Comparison of ENCODE assay signal across 49 mouse cellular contexts in genomic region chr5:151406276-151406675, GRCm38 (mm10). TPM values are rescaled to one million over a fixed set of nuclear protein-coding genes. Genes with fewer than 3 reads are reported as not detected.
"Had no signal": no experiment of that assay in that cellular context is flagged by ENCODE, and none has a peak within 500 bp of the region (broad histone marks: within the 10 kb centered on the region; RNA-seq: fewer than 3 reads in every experiment).

No protein-coding gene starts in this region.

- ATAC-seq: hindbrain, postnatal 0 days; inflammation-experienced regulatory T-cells, adult 6 months had no signal

- DNase-seq: heart, adult 2 months; heart, postnatal 10 days; heart, postnatal 14 days; heart, postnatal 36 days; heart, postnatal 4 days; kidney, adult 11 months; kidney, adult 18-20 months; kidney, adult 2 months; kidney, adult 8-10 months; kidney, adult 9 months; kidney, postnatal 10 days; kidney, postnatal 14 days; kidney, postnatal 25 days; kidney, postnatal 36 days; kidney, postnatal 4 days; layer of hippocampus, adult 9-11 months; layer of hippocampus, postnatal 36 days had no signal

- H3K27ac ChIP-seq: heart, adult 2 months; heart, embryonic 10.5 days; heart, embryonic 13.5 days; heart, embryonic 15.5 days; hindbrain, embryonic 10.5 days; hindbrain, embryonic 12.5 days; hindbrain, embryonic 13.5 days; hindbrain, embryonic 14.5 days; hindbrain, embryonic 15.5 days; hindbrain, postnatal 0 days; intestine, embryonic 15.5 days; kidney, embryonic 15.5 days; kidney, postnatal 0 days; layer of hippocampus, adult 2 months had no signal

- H3K4me3 ChIP-seq: heart, adult 2 months; heart, embryonic 10.5 days; heart, embryonic 13.5 days; heart, embryonic 15.5 days; hindbrain, embryonic 10.5 days; hindbrain, embryonic 12.5 days; hindbrain, embryonic 13.5 days; hindbrain, embryonic 15.5 days; intestine, embryonic 15.5 days; kidney, embryonic 15.5 days; layer of hippocampus, adult 2 months had no signal

- H3K9ac ChIP-seq: heart, embryonic 13.5 days; heart, embryonic 15.5 days; hindbrain, embryonic 12.5 days; hindbrain, embryonic 13.5 days; hindbrain, embryonic 14.5 days; hindbrain, embryonic 15.5 days; intestine, embryonic 15.5 days; kidney, embryonic 15.5 days had no signal

- H3K36me3 ChIP-seq: heart, embryonic 10.5 days; heart, embryonic 13.5 days; heart, embryonic 15.5 days; hindbrain, embryonic 10.5 days; hindbrain, embryonic 12.5 days; hindbrain, embryonic 13.5 days; hindbrain, embryonic 15.5 days; intestine, embryonic 15.5 days; kidney, embryonic 15.5 days had no signal

- H3K4me1 ChIP-seq: heart, embryonic 10.5 days; heart, embryonic 13.5 days; heart, embryonic 15.5 days; intestine, embryonic 15.5 days had no signal

- H3K4me2 ChIP-seq: heart, embryonic 11.5 days; heart, embryonic 13.5 days; heart, embryonic 15.5 days; hindbrain, embryonic 12.5 days; hindbrain, embryonic 13.5 days; hindbrain, embryonic 14.5 days; hindbrain, embryonic 15.5 days; intestine, embryonic 15.5 days; kidney, embryonic 15.5 days had no signal

- H3K27me3 ChIP-seq: heart, embryonic 13.5 days; heart, embryonic 15.5 days; hindbrain, embryonic 12.5 days; hindbrain, embryonic 13.5 days; hindbrain, embryonic 15.5 days; intestine, embryonic 15.5 days; kidney, embryonic 15.5 days had no signal

- H3K9me3 ChIP-seq: heart, embryonic 10.5 days; heart, embryonic 13.5 days; heart, embryonic 15.5 days; hindbrain, embryonic 10.5 days; hindbrain, embryonic 12.5 days; hindbrain, embryonic 13.5 days; hindbrain, embryonic 15.5 days; intestine, embryonic 15.5 days; kidney, embryonic 15.5 days had no signal

RNA-seq across cellular contexts. Expression of gene Gm42906, which starts 21.7 kb away (rescaled TPM):
- total RNA-seq: heart, postnatal 4 days; hematopoietic stem cell, adult 5-6 weeks; hindbrain, postnatal 0 days; layer of hippocampus, adult 18-20 months; layer of hippocampus, adult 2 months; layer of hippocampus, adult 8-10 months; layer of hippocampus, postnatal 10 days; layer of hippocampus, postnatal 14 days; layer of hippocampus, postnatal 25 days; layer of hippocampus, postnatal 36 days had no signal
- polyA plus RNA-seq: heart, adult 2 months; heart, embryonic 10.5 days; heart, embryonic 11.5 days; heart, embryonic 13.5 days; heart, embryonic 14.5 days; heart, embryonic 16.5 days; heart, postnatal 0 days; hindbrain, embryonic 10.5 days; hindbrain, embryonic 11.5 days; hindbrain, embryonic 12.5 days; hindbrain, embryonic 13.5 days; hindbrain, embryonic 14.5 days; hindbrain, embryonic 15.5 days; hindbrain, embryonic 16.5 days; hindbrain, postnatal 0 days; inflammation-experienced regulatory T-cells, adult 6 months; intestine, embryonic 14.5 days; intestine, embryonic 15.5 days; intestine, embryonic 16.5 days; intestine, postnatal 0 days; kidney, adult 2 months; kidney, embryonic 14.5 days; kidney, embryonic 15.5 days; kidney, embryonic 16.5 days; kidney, postnatal 0 days; large intestine, adult 2 months had no signal
